Mouse (Mus musculus) cortical plate, adult 2 months (tissue): ENCODE data around the gene Col18a1.

Experiments used
- CTCF ChIP-seq: fragments of 200-500 bp; IDR thresholded peaks from 2 replicates; pipeline ENCODE4 v1.5.1; 2011; ENCODE audit warnings: mild to moderate bottlenecking, control low read depth, low read length; ENCODE audit not compliant: insufficient read depth; ENCODE audit errors: extremely low read depth
- POLR2A ChIP-seq: fragments of 200-500 bp; IDR thresholded peaks from 2 replicates; pipeline ENCODE4 v1.6.1; 2011; ENCODE audit warnings: mild to moderate bottlenecking, low read length, control low read depth; ENCODE audit not compliant: insufficient read depth; ENCODE audit errors: extremely low read depth

DNA sequence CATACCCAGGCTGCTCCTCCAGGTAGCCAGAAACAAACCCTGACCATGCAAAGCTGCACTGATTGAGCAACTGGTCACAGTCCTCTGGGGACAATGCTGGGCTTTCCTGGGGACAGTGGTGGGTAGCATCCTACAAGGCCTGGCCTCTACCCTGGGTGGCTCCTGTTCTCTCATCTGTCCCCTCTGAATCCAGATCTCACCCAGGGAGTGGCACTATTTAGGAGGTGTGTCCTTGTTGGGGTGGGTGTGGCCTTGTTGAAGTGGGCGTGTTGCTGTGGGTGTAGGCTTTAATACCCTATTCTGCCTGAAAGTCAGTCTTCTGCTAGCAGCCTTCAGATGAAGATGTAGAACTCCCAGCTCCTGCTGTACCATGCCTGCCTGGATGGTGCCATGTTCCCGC, 39.8 kb downstream of the Col18a1 start:
- TF ChIP-seq CTCF: no peak
- TF ChIP-seq POLR2A: no peak
